Mouse (Mus musculus) midbrain, embryonic 14.5 days (tissue): ENCODE results near the gene Prrx2. TPM values are rescaled to one million over a fixed set of nuclear protein-coding genes. Genes with fewer than 3 reads are reported as not detected.

ENCODE experiments used
- ATAC-seq: fragments of 200-750 bp; cut with Nextera tagmentation; 2 replicates; pipeline ENCODE4 v1.8.0; 2017; ENCODE audit warnings: moderate number of reproducible peaks, moderate library complexity; ENCODE audit not compliant: low FRiP score, low TSS enrichment
- DNase-seq: peaks from one replicate; pipeline ENCODE4 v3.0.0-alpha.2; 2015
- H3K27ac ChIP-seq: fragments of 300-500 bp; sonication (generic); replicated peaks from 2 replicates; pipeline ENCODE4 v1.5.1; 2014; ENCODE audit warnings: mild to moderate bottlenecking, low read depth, low read length, moderate library complexity
- H3K27me3 ChIP-seq: fragments of 300-500 bp; sonication (generic); 2 replicates; pipeline ENCODE4 v1.6.1; 2014; ENCODE audit warnings: low read length, control low read depth, mixed read lengths; ENCODE audit not compliant: control insufficient read depth, insufficient read depth
- H3K36me3 ChIP-seq: fragments of 300-500 bp; sonication (generic); 2 replicates; pipeline ENCODE4 v1.6.1; 2014; ENCODE audit warnings: low read length, control low read depth; ENCODE audit not compliant: control insufficient read depth, insufficient read depth
- H3K4me1 ChIP-seq: fragments of 300-500 bp; sonication (generic); 2 replicates; pipeline ENCODE4 v1.6.1; 2014; ENCODE audit warnings: mild to moderate bottlenecking, antibody characterized with exemption, low read length, control low read depth; ENCODE audit not compliant: control insufficient read depth, insufficient read depth
- H3K4me2 ChIP-seq: fragments of 300-500 bp; sonication (generic); 2 replicates; pipeline ENCODE4 v1.6.1; 2014; ENCODE audit warnings: mild to moderate bottlenecking, low read length, moderate library complexity
- H3K4me3 ChIP-seq: fragments of 300-500 bp; sonication (generic); replicated peaks from 2 replicates; pipeline ENCODE4 v1.5.1; 2014; ENCODE audit warnings: low read depth, low read length
- H3K9ac ChIP-seq: fragments of 300-500 bp; sonication (generic); replicated peaks from 2 replicates; pipeline ENCODE4 v1.6.1; 2014; ENCODE audit warnings: mild to moderate bottlenecking, low read length, moderate library complexity
- H3K9me3 ChIP-seq: fragments of 300-500 bp; sonication (generic); 2 replicates; pipeline ENCODE4 v1.6.1; 2016; ENCODE audit warnings: low read length, control low read depth, mixed read lengths; ENCODE audit not compliant: control insufficient read depth
- WGBS: fragments of 180-500 bp; shearing (Covaris S2); extraction: QIAGEN DNeasy Blood & Tissue Kit; methylation state at CpG from one replicate; pipeline ENCODE4 v1.1.7; 2014; 5-methylcytosine and 5-hydroxymethylcytosine counted together
- polyA plus RNA-seq: library from polyadenylated mRNA; unstranded; fragments of >200 nt; fragmentation: Nextera tagmentation; extraction: Ambion mirVana; gene quantifications from 2 replicates; pipeline ENCODE4 v1.2.1, GENCODE M21; 2014

Prrx2 gene
- polyA plus RNA-seq, 1 experiment from 2014 or later, result 2.2 TPM

DNA sequence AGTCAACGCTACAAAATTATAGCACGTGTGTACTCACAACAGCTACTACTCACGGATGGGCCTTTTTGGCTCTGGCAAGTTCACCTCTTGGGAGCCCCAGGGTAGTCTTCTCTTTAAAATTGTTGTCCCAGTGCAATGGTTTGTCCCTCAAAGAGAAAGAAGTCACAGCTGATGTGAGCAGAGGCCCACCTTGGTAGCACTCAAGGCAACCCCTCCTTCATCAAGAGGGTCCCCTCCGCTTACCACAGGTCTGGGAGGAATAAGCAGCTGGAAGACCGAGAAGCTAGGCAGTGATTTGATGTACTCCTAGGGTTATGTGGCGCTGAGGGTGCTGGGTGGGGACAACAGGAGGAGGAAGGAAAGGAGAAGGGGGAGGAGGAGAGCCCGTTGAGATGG, 34.1 kb upstream of the Prrx2 start:
- Histone ChIP-seq H3K27ac (no peak overlapping the region), H3K4me3 (peak overlapping the region; percentile 39), H3K9me3 (no peaks in the 10 kb centered on the region), H3K27me3 (peaks cover 18% of the 10 kb centered on the region), H3K4me1 (peaks cover 27% of the 10 kb centered on the region), H3K9ac (peak overlapping the region; percentile 51; the same call in 1 of the 2 replicates), H3K36me3 (no peaks in the 10 kb centered on the region), H3K4me2 (peak overlapping the region; percentile 80)
- ATAC-seq (no peak), DNase-seq (no peak)
- 30% methylated on average over 7 of the region's 7 CpGs for WGBS

DNA sequence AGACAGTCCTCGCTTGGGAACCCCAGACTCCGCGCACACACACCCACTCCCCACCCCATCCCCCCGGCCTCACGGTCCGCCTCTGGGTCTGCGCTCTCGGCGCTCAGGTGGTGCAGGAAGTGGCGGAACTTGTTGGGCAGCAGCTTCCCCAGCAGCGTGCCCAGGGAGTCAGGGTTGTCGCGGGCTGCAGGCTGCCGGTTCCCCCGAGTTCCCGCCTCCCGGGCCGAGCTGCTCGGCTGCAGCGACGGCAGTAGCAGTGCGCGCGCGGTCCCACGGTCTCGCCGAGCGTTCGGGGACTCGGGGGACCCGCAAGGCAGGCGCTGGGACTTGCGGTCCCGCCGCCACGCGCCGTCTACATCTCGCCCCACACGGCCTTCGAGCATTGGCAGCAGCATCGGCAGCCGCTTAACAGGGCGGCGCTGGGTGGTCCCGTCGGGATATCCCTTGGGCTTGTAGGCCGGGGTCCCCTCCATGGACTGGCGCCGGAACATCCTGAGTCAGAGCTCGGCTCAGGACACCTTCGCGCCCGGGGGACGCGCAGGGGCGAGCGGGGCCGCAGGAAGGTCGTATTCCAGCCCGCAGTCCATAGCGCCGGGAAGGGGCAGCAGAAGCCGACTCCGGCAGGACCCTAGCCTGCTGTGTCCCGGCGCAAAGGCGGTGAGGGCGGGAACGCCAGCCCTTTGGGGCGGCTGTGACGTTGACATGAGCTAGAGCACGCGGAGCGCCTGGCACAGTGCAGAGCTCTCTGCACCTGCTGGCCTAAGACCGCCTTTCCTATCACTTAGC, 33.5 kb upstream of the Prrx2 start:
- H3K9ac ChIP-seq, result peak overlapping the region; percentile 51
- peak; percentile 60 for DNase-seq
- peaks cover 18% of the 10 kb centered on the region for H3K27me3 ChIP-seq
- no peak overlapping the region for H3K27ac ChIP-seq
- H3K4me2 ChIP-seq, result peak overlapping the region; percentile 80
- H3K36me3 ChIP-seq, result no peaks in the 10 kb centered on the region
- H3K4me1 ChIP-seq, result peaks cover 21% of the 10 kb centered on the region
- under 1% methylated on average over 77 of the region's 77 CpGs for whole genome bisulfite sequencing
- peak overlapping the region; percentile 39 for H3K4me3 ChIP-seq
- no peak; the same call in 1 of the 2 replicates for ATAC-seq
- H3K9me3 ChIP-seq, result no peaks in the 10 kb centered on the region

DNA sequence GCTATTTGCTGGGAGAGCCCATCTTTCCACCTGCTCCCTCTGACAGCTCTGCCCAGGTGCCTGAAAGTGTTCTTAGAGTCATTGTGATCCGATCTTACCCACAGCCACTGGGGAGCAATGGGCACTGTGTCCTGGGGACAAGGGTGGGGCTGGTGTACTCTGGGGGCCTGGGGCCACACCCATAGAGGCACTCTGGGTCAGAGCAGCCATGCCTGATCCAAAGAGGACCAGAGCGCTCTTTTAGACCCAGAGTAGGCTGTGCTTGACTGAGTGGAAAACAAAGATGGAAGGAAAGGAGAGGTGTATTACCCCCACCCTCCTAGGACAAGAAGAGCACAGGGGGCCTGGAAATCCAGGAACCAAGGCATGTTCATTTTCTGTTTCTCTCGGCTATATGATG, 31.2 kb upstream of the Prrx2 start, which contains the start of gene 1700001O22Rik:
1700001O22Rik (minus strand) TSS at position 58 of the 400 bp plus-strand sequence.
- H3K4me3 ChIP-seq, result no peak within 1 kb of the TSS
- no peak for ATAC-seq
- no peak within 1 kb of the TSS for H3K4me2 ChIP-seq
- H3K9me3 ChIP-seq, result no peaks in the 10 kb centered on the region
- no peak for DNase-seq
- peaks cover 13% of the 10 kb centered on the region for H3K4me1 ChIP-seq
- no peak within 1 kb of the TSS for H3K9ac ChIP-seq
- no peaks in the 10 kb centered on the region for H3K36me3 ChIP-seq
- H3K27ac ChIP-seq, result no peak within 1 kb of the TSS
- 88% methylated on average over 3 of the region's 3 CpGs for WGBS
- peaks cover 18% of the 10 kb centered on the region for H3K27me3 ChIP-seq

DNA sequence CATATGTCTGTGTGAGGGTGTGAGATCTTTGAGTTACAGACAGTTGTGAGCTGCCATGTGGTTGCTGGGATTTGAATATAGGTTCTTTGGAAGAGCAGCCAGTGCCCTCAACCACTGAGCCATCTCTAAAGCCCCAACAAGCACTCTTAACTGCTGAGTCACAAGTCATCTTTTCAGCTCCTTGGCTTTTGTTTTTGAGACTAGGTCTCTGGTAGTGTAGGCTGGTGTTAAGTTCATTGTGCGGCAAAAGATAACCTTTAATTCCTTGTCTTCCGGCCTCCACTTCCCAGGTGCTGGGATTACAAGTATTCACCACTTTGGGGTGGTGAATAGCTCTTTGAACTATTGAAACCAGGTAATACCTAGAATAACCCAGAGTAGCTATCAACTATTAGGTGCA, 28.8 kb upstream of the Prrx2 start:
- Histone ChIP-seq H3K9me3 (no peaks in the 10 kb centered on the region), H3K27me3 (peaks cover 12% of the 10 kb centered on the region), H3K4me1 (peaks cover 26% of the 10 kb centered on the region), H3K4me2 (no peak overlapping the region), H3K27ac (no peak overlapping the region), H3K4me3 (no peak overlapping the region), H3K9ac (no peak overlapping the region), H3K36me3 (0 out of 2 replicates have a peak, but pooled peaks cover 3% of the 10 kb centered on the region)
- 90% methylated on average over 2 of the region's 2 CpGs for WGBS
- DNase-seq (no peak), ATAC-seq (no peak)

DNA sequence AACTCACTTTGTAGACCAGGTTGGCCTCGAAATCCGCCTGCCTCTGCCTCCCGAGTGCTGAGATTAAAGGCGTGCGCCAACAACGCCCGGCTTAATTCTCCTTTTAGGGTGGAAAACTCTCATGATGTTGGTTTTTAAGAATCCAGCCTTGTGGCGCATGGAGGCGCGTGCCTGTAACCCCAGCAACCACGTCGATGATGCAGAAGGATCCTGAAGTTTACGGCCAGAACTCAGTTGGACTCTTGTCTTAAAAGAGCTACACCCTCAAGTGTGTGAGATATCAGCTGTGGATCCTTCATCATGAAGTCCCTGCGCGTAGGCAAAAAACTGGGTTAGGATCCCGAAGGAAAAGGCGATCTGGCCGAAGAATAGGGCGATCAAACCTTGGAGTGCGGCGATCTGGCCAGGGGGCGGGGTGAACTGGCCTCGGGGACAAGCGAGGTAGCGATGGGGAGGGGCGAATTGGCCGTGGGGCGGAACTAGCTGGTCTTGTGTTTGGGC, 27.6 kb upstream of the Prrx2 start:
- Histone ChIP-seq H3K4me2 (peak overlapping the region; percentile 90), H3K9ac (peak overlapping the region; percentile 93), H3K27ac (peak overlapping the region; percentile 88), H3K4me1 (peaks cover 18% of the 10 kb centered on the region), H3K9me3 (no peaks in the 10 kb centered on the region), H3K36me3 (0 out of 2 replicates have a peak, but pooled peaks cover 5% of the 10 kb centered on the region), H3K4me3 (peak overlapping the region; percentile 83), H3K27me3 (peaks cover 3% of the 10 kb centered on the region; the same call in 1 of the 2 replicates)
- 4% methylated on average over 28 of the region's 28 CpGs for WGBS
- DNase-seq (no peak), ATAC-seq (no peak; the same call in 1 of the 2 replicates)

DNA sequence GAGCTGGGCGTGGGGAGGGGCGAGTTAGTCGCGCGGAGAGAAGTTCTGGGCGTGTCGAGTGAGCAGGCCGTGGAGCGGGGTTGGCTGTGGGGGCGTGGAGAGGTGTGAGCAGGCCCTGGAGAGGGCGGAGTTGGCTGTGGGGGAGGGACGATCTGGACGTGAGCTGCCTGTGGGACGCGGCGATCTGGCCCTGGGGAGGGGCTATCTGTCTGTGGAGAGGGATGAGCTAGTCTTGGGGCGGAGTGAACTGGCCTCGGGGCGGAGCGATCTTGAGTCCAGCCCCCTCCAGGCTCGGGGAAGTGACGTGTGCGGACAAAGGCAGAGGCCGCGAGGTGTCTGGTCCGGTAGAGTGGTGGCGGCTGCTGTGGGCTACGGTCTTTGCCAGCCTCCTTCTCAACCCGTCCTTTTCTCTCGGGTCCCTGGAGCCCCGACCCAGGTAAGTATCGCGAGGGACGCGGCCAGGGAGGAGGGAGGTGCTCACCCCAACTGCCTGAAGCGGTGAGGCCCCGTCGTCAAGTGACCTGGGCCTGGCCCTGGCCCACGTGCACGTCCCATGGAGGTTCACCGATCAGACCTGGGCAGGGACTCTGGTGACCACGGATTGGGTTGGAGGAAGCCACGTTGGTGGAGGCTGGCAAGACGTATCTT, 27.0 kb upstream of the Prrx2 start, which contains the start of gene Ntmt1:
Ntmt1 (plus strand) TSS at position 179 of the 648 bp plus-strand sequence.
- H3K27ac ChIP-seq, result peak within 1 kb of the TSS; percentile 88
- H3K27me3 ChIP-seq, result no peaks in the 10 kb centered on the region
- WGBS, result under 1% methylated on average over 44 of the region's 44 CpGs
- DNase-seq (peak; percentile 97), ATAC-seq (peak; percentile 97)
- H3K36me3 ChIP-seq, result 0 out of 2 replicates have a peak, but pooled peaks cover 5% of the 10 kb centered on the region
- H3K9ac ChIP-seq, result peak within 1 kb of the TSS; percentile 93
- peak within 1 kb of the TSS; percentile 83 for H3K4me3 ChIP-seq
- peak within 1 kb of the TSS; percentile 90 for H3K4me2 ChIP-seq
- no peaks in the 10 kb centered on the region for H3K9me3 ChIP-seq
- H3K4me1 ChIP-seq, result peaks cover 18% of the 10 kb centered on the region

DNA sequence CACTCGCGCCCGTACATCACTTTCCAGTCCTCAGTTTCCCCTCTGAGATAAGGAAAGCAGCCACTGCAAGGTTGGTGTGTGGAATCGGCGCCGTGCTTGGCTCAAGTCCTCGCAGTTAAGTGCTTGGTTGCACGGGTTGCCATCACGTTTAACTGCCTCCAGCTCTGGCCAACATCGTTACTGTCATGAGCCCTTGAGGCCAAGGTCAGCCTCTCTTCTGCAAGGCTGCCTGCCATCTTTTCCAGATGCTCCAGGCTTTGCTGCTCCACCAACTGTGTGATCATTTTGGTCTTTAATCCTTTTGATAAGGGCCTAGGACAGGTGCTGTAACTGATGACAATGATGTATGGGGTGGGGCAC, 26.5 kb upstream of the Prrx2 start:
- WGBS, result 5% methylated on average over 10 of the region's 10 CpGs
- H3K4me2 ChIP-seq, result peak overlapping the region; percentile 90
- no peaks in the 10 kb centered on the region for H3K27me3 ChIP-seq
- peaks cover 18% of the 10 kb centered on the region for H3K4me1 ChIP-seq
- H3K9ac ChIP-seq, result peak overlapping the region; percentile 93
- H3K9me3 ChIP-seq, result no peaks in the 10 kb centered on the region
- H3K4me3 ChIP-seq, result peak overlapping the region; percentile 83
- H3K27ac ChIP-seq, result peak overlapping the region; percentile 88
- ATAC-seq, result no peak
- H3K36me3 ChIP-seq, result peaks cover 9% of the 10 kb centered on the region
- DNase-seq, result no peak

DNA sequence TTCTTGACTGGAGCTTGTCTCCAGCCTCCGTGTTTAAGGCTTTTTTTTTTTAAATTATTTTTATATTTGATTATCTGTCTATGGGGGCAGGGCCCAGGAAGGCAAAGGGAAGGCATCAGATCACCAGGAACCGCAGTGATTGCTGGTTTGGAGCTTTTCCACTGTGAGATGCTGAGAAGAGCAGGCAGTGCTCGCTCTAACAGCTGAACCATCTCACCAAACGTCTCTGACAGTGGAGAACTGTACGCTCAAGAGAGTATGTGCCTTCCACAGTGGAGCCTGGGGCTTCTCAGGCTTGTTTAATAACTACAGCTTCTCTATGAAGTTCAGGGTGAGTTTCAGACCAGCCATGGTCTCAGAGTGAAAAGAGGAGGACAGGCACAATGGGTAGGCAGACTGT, 25.3 kb upstream of the Prrx2 start:
- DNase-seq, result no peak
- Histone ChIP-seq H3K27ac (no peak overlapping the region), H3K4me3 (peak overlapping the region; percentile 19; the same call in 1 of the 2 replicates), H3K36me3 (peaks cover 20% of the 10 kb centered on the region), H3K9ac (no peak overlapping the region; the same call in 1 of the 2 replicates), H3K4me1 (peaks cover 18% of the 10 kb centered on the region), H3K27me3 (no peaks in the 10 kb centered on the region), H3K4me2 (peak overlapping the region; percentile 47), H3K9me3 (no peaks in the 10 kb centered on the region)
- 85% methylated on average over 5 of the region's 5 CpGs for WGBS
- no peak for ATAC-seq
